8 mouse cellular contexts compared by ENCODE assay signal in genomic region chr2:155691336-155691722, GRCm38 (mm10). TPM values are rescaled to one million over a fixed set of nuclear protein-coding genes. Genes with fewer than 3 reads are reported as not detected.
DNase-seq lines count a peak whose midpoint lies in the region; ATAC-seq lines count a peak whose summit lies in the region.

No protein-coding gene starts in this region.

- no peaks in the 10 kb centered on the region for H3K27me3 ChIP-seq in erythroblast, embryonic 14.5 days (ENCODE audit: control insufficient read depth)
- no peaks in the 10 kb centered on the region for H3K27me3 ChIP-seq in forebrain, embryonic 11.5 days (ENCODE audit: control insufficient read depth, insufficient read depth, low read length)
- no peaks in the 10 kb centered on the region for H3K27me3 ChIP-seq in liver, embryonic 13.5 days

- 5% methylated on average over 8 of the region's 8 CpGs for WGBS in forebrain, embryonic 11.5 days
- 7% methylated on average over 8 of the region's 8 CpGs for WGBS in liver, embryonic 13.5 days (ENCODE audit: insufficient replicate concordance)

- intact Hi-C loops in gastrocnemius, postnatal 36 days (cut with DNase I) = loop anchor here (10.0 kb wide), 1 partner anchor 123 kb away; the partner anchor contains the start of gene BC029722

- H3K4me3 ChIP-seq in erythroblast, embryonic 14.5 days (replicated peaks) = peak overlapping the region; percentile 100
- peak overlapping the region; percentile 95 for H3K4me3 ChIP-seq in forebrain, embryonic 11.5 days (ENCODE audit: low read depth, low read length)
- H3K4me3 ChIP-seq in liver, embryonic 13.5 days (replicated peaks) = peak overlapping the region; percentile 97

- H3K4me1 ChIP-seq in erythroblast, embryonic 14.5 days (ENCODE audit: control insufficient read depth) = peaks cover 28% of the 10 kb centered on the region
- 0 out of 2 replicates have a peak, but pooled peaks cover 3% of the 10 kb centered on the region for H3K4me1 ChIP-seq in forebrain, embryonic 11.5 days (replicated peaks; ENCODE audit: control insufficient read depth, insufficient read depth, low read length)
- H3K4me1 ChIP-seq in liver, embryonic 13.5 days (replicated peaks) = peaks cover 27% of the 10 kb centered on the region

- peak overlapping the region; percentile 57 for H3K4me2 ChIP-seq in forebrain, embryonic 11.5 days (ENCODE audit: low read depth, low read length, severe bottlenecking)
- peak overlapping the region; percentile 79 for H3K4me2 ChIP-seq in liver, embryonic 13.5 days

- H3K27ac ChIP-seq in forebrain, embryonic 11.5 days (ENCODE audit: low read depth, low read length) = peak overlapping the region; percentile 72; the same call in 1 of the 2 replicates
- peak overlapping the region; percentile 85 for H3K27ac ChIP-seq in liver, embryonic 13.5 days

- ATAC-seq in erythroblast, adult 5-6 weeks (replicated peaks; ENCODE audit: low FRiP score, poor library complexity, severe bottlenecking) = no peak
- ATAC-seq in forebrain, embryonic 11.5 days (replicated peaks; ENCODE audit: low FRiP score) = no peak
- no peak for ATAC-seq in liver, embryonic 13.5 days (ENCODE audit: low read depth)

- no peaks in the 10 kb centered on the region for H3K9me3 ChIP-seq in erythroblast, embryonic 14.5 days (ENCODE audit: control insufficient read depth, low read length)
- H3K9me3 ChIP-seq in forebrain, embryonic 11.5 days (ENCODE audit: control insufficient read depth, low read length) = no peaks in the 10 kb centered on the region
- no peaks in the 10 kb centered on the region for H3K9me3 ChIP-seq in liver, embryonic 13.5 days (replicated peaks)

- DNase-seq in 3T3-L1 (ENCODE audit: low read depth, low spot score) = peak; percentile 43
- no peak for DNase-seq in forebrain, embryonic 11.5 days (ENCODE audit: low spot score)
- DNase-seq in liver, embryonic 13.5 days = no peak
- DNase-seq in embryo, embryonic 10 days (ENCODE audit: low spot score) = no peak
- no peak for DNase-seq in gastrocnemius, postnatal 36 days
- no peak for DNase-seq in thymus, postnatal 0 days (ENCODE audit: low spot score)

- H3K36me3 ChIP-seq in erythroblast, embryonic 14.5 days (ENCODE audit: control insufficient read depth) = peaks cover 8% of the 10 kb centered on the region
- H3K36me3 ChIP-seq in forebrain, embryonic 11.5 days (ENCODE audit: control insufficient read depth, insufficient read depth, low read length) = no peaks in the 10 kb centered on the region
- H3K36me3 ChIP-seq in liver, embryonic 13.5 days = peaks cover 15% of the 10 kb centered on the region; the same call in 1 of the 2 replicates

- peak overlapping the region; percentile 92 for H3K9ac ChIP-seq in forebrain, embryonic 11.5 days (ENCODE audit: low read length)
- H3K9ac ChIP-seq in liver, embryonic 13.5 days = peak overlapping the region; percentile 93

RNA-seq across cellular contexts. Expression of gene Trpc4ap, which starts 0.9 kb away (rescaled TPM):
- polyA plus RNA-seq in erythroblast, embryonic 14.5 days (2012) = 9.2 and 11.1 TPM in 2 replicates
- 41.2 and 41.7 TPM in 2 replicates for total RNA-seq in erythroblast, adult 5-6 weeks (2015; ENCODE audit: low replicate concordance)
- 42.1 and 59.8 TPM in 2 replicates for total RNA-seq in erythroblast, adult 5-6 weeks (2017; ENCODE audit: low replicate concordance)
- 141 and 154 TPM in 2 replicates for polyA plus RNA-seq in forebrain, embryonic 11.5 days (2014; fragmentation: Nextera tagmentation; extraction: Ambion mirVana)
- 50.8 and 59.8 TPM in 2 replicates for polyA plus RNA-seq in liver, embryonic 13.5 days (2015; fragmentation: Nextera tagmentation; extraction: Ambion mirVana)
- 10 to 100 TPM; 85.8 to 90.9 TPM for total RNA-seq in gastrocnemius, postnatal 36 days (2021)
- polyA plus RNA-seq in thymus, postnatal 0 days (2015; fragmentation: Nextera tagmentation; extraction: Ambion mirVana) = 191 and 217 TPM in 2 replicates

RNA-seq across cellular contexts. Expression of gene Edem2, which starts 37.9 kb away (rescaled TPM):
- 2.2 and 2.8 TPM in 2 replicates for polyA plus RNA-seq in erythroblast, embryonic 14.5 days (2012)
- 6.7 and 7.3 TPM in 2 replicates for total RNA-seq in erythroblast, adult 5-6 weeks (2015; ENCODE audit: low replicate concordance)
- total RNA-seq in erythroblast, adult 5-6 weeks (2017; ENCODE audit: low replicate concordance) = 8.2 and 9.8 TPM in 2 replicates
- 31.8 and 33.2 TPM in 2 replicates for polyA plus RNA-seq in forebrain, embryonic 11.5 days (2014; fragmentation: Nextera tagmentation; extraction: Ambion mirVana)
- 21.2 and 22.2 TPM in 2 replicates for polyA plus RNA-seq in liver, embryonic 13.5 days (2015; fragmentation: Nextera tagmentation; extraction: Ambion mirVana)
- 1 to 10 TPM; 3.7 to 4.2 TPM for total RNA-seq in gastrocnemius, postnatal 36 days (2021)
- 49.2 and 50.8 TPM in 2 replicates for polyA plus RNA-seq in thymus, postnatal 0 days (2015; fragmentation: Nextera tagmentation; extraction: Ambion mirVana)

RNA-seq across cellular contexts. Expression of gene Gm17581, which starts 44.3 kb away (rescaled TPM):
- not detected in 2 replicates for polyA plus RNA-seq in erythroblast, embryonic 14.5 days (2012)
- total RNA-seq in erythroblast, adult 5-6 weeks (2015; ENCODE audit: low replicate concordance) = not detected in 2 replicates
- not detected in 2 replicates for total RNA-seq in erythroblast, adult 5-6 weeks (2017; ENCODE audit: low replicate concordance)
- not detected in 2 replicates for polyA plus RNA-seq in forebrain, embryonic 11.5 days (2014; fragmentation: Nextera tagmentation; extraction: Ambion mirVana)
- polyA plus RNA-seq in liver, embryonic 13.5 days (2015; fragmentation: Nextera tagmentation; extraction: Ambion mirVana) = not detected in 2 replicates
- not detected for total RNA-seq in gastrocnemius, postnatal 36 days (2021)
- polyA plus RNA-seq in thymus, postnatal 0 days (2015; fragmentation: Nextera tagmentation; extraction: Ambion mirVana) = not detected in 2 replicates

RNA-seq across cellular contexts. Expression of gene Procr, which starts 59.6 kb away (rescaled TPM):
- polyA plus RNA-seq in erythroblast, embryonic 14.5 days (2012) = 0.06 TPM in 1 of 2 replicates, not detected in the other
- not detected in 2 replicates for total RNA-seq in erythroblast, adult 5-6 weeks (2015; ENCODE audit: low replicate concordance)
- total RNA-seq in erythroblast, adult 5-6 weeks (2017; ENCODE audit: low replicate concordance) = 0.51 TPM in 1 of 2 replicates, not detected in the other
- polyA plus RNA-seq in forebrain, embryonic 11.5 days (2014; fragmentation: Nextera tagmentation; extraction: Ambion mirVana) = 0.96 and 1.1 TPM in 2 replicates
- 1.0 and 1.3 TPM in 2 replicates for polyA plus RNA-seq in liver, embryonic 13.5 days (2015; fragmentation: Nextera tagmentation; extraction: Ambion mirVana)
- 10 to 100 TPM; 10.6 to 10.9 TPM for total RNA-seq in gastrocnemius, postnatal 36 days (2021)
- polyA plus RNA-seq in thymus, postnatal 0 days (2015; fragmentation: Nextera tagmentation; extraction: Ambion mirVana) = 3.3 and 4.4 TPM in 2 replicates
